Mouse (Mus musculus): Measurements from ENCODE around the gene Habp4.
A peak's percentile ranks its signal among the peaks of the same experiment; 100 is the strongest.

The Habp4 gene

DNA sequence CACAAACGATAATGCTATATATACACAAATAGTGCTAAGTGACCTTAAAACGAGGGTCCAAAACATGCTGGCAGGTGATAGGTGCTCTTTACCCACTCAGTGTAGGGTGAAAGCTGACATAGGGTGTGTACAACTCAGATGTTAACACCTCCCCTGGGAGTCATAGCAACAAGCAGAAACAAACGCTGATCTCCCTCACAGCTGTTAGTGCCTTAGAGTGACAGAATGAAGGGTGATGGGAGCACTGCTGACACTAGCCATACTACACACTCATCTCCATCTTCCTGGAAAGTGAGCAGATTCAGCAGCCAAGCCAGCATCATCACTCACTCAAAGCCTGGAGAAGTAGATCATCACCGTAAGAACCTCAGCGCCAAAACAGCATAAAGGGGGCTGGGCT, 11.5 kb upstream of the Habp4 start:
- Histone ChIP-seq H3K4me3 (replicated peaks; ENCODE audit: low read length) (peak overlapping the region; percentile 99), H3K36me3 (ENCODE audit: insufficient read depth, low read length) (peaks cover 27% of the 10 kb centered on the region), H3K27me3 (ENCODE audit: insufficient read depth, low read length) (no peaks in the 10 kb centered on the region), H3K9me3 (ENCODE audit: low read length) (no peaks in the 10 kb centered on the region), H3K4me1 (replicated peaks; ENCODE audit: low read depth, low read length) (peaks cover 66% of the 10 kb centered on the region)
- TF ChIP-seq CTCF (conservative IDR thresholded peaks at IDR 0.05; ENCODE audit: low read length) (no peak), NANOG (IDR thresholded peaks at IDR 0.05; ENCODE audit: borderline replicate concordance, low read length) (no peak), POU5F1 (IDR thresholded peaks at IDR 0.05; ENCODE audit: borderline replicate concordance, low read length) (no peak)

DNA sequence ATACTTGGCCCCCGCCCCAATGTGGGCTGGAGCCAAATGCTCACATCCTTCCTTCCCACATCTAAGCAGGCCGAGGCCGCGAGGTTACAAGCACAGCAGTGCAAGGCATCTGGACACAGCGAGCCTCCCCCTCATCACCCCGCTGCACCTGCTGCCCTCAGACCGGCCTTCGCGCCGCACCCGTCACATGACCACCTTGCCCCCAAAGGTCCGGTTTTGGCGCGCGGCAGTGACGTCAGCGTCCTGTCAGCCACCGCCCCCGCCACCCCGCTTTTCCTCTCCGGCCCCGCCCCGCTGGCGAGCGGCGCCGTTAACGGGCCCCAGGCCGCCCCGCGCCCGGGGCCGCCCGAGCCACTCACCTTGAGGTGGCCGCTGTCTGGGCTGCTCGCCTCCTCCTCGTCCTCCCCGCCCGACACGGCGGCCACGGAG, 9.4 kb upstream of the Habp4 start:
- H3K4me1 ChIP-seq (replicated peaks; ENCODE audit: low read depth, low read length): peaks cover 69% of the 10 kb centered on the region
- H3K9me3 ChIP-seq (ENCODE audit: low read length): no peaks in the 10 kb centered on the region
- no peaks in the 10 kb centered on the region for H3K27me3 ChIP-seq (ENCODE audit: insufficient read depth, low read length)
- peak overlapping the region; percentile 99 for H3K4me3 ChIP-seq (replicated peaks; ENCODE audit: low read length)
- peaks cover 17% of the 10 kb centered on the region for H3K36me3 ChIP-seq (ENCODE audit: insufficient read depth, low read length)
- TF ChIP-seq NANOG (IDR thresholded peaks at IDR 0.05; ENCODE audit: borderline replicate concordance, low read length): no peak
- TF ChIP-seq POU5F1 (IDR thresholded peaks at IDR 0.05; ENCODE audit: borderline replicate concordance, low read length): no peak
- no peak for TF ChIP-seq CTCF (conservative IDR thresholded peaks at IDR 0.05; ENCODE audit: low read length)

DNA sequence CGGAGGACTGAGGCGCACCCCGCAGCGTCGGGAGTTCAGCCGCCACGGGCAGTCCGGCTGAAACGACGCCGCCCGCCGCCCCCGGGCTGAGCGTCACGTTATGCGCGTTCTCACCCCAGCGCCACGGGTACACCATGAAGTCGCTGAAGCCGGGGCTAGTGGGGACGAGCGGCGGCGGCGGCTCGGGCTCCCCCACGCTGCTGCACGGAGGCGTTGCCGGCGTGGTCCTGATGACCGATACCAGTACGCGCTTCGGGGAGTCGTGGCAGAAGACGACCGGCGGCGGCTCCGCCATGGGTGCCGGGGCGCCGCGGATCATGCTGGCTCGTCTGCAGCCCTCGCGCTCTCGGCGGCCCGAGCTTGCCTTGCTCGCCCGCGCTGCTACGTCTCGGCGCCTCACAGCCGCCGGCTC, 8.9 kb upstream of the Habp4 start:
- H3K4me1 ChIP-seq (replicated peaks; ENCODE audit: low read depth, low read length): peaks cover 65% of the 10 kb centered on the region
- peaks cover 14% of the 10 kb centered on the region for H3K36me3 ChIP-seq (ENCODE audit: insufficient read depth, low read length)
- TF ChIP-seq POU5F1 (IDR thresholded peaks at IDR 0.05; ENCODE audit: borderline replicate concordance, low read length) (no peak), CTCF (conservative IDR thresholded peaks at IDR 0.05; ENCODE audit: low read length) (no peak), NANOG (IDR thresholded peaks at IDR 0.05; ENCODE audit: borderline replicate concordance, low read length) (no peak)
- no peaks in the 10 kb centered on the region for H3K27me3 ChIP-seq (ENCODE audit: insufficient read depth, low read length)
- H3K4me3 ChIP-seq (replicated peaks; ENCODE audit: low read length): peak overlapping the region; percentile 99
- H3K9me3 ChIP-seq (ENCODE audit: low read length): no peaks in the 10 kb centered on the region

DNA sequence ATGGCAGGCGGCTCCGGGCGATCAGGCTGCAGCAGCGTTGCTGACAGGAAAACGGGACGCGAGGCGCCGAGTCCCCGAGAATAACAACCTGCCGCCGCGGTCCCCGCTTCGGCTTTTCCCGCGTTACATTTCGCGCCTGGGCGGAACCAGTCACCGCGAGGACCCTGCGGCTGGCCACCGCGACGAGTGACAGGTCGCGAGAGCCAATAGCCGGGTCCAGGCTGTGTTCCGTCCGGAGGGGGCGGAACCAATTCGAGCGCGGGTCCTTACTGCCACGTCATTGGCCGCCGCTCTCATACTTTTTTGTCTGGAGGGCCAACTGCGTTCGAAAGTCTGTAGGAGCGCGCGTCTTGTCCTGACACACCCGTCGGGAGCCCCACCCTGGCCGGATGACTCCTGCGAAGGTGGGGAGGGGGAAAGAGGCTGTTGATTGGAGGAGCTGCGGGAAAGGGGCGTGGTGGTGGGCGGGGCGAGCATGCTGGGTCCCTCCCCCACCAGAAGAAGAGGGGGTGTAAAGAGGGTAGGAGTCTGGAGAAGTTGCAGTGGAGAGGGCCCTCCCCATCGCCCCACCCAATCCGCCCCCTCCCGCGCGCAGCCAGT, 8.4 kb upstream of the Habp4 start, which contains the start of gene Zfp367:
Gene Zfp367, minus strand, starts transcription at position 120 of the 600 bp plus-strand sequence.
- peak within 1 kb of the TSS; percentile 99 for H3K4me3 ChIP-seq (replicated peaks; ENCODE audit: low read length)
- H3K27me3 ChIP-seq (ENCODE audit: insufficient read depth, low read length): no peaks in the 10 kb centered on the region
- peaks cover 61% of the 10 kb centered on the region for H3K4me1 ChIP-seq (replicated peaks; ENCODE audit: low read depth, low read length)
- no peaks in the 10 kb centered on the region for H3K9me3 ChIP-seq (ENCODE audit: low read length)
- TF ChIP-seq NANOG (IDR thresholded peaks at IDR 0.05; ENCODE audit: borderline replicate concordance, low read length): no peak
- no peak for TF ChIP-seq CTCF (conservative IDR thresholded peaks at IDR 0.05; ENCODE audit: low read length)
- no peak for TF ChIP-seq POU5F1 (IDR thresholded peaks at IDR 0.05; ENCODE audit: borderline replicate concordance, low read length)
- peaks cover 14% of the 10 kb centered on the region for H3K36me3 ChIP-seq (ENCODE audit: insufficient read depth, low read length)

DNA sequence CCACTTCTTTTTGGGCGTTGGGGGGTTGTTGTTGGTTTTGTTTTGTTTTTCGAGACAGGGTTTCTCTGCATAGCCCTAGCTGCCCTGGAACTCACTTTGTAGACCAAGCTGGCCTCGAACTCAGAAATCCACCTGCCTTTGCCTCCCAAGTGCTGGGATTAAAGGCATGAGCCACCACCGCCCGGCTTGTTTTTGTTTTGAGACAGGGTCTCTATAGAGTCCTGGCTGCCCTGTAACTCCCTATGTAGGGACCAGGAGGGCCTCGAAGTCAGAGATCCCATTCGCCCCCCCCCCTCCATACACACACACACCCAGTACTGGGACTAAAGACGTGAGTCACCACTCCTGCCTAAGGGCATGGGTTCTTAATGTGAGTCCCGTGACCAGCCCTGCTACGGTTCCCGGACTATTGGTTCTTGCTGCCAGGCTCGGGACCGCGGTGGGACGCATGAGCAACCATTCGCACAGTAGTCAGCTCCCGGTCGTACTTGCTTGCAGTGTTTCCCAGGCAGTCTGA, 7.8 kb upstream of the Habp4 start:
- H3K36me3 ChIP-seq (ENCODE audit: insufficient read depth, low read length): peaks cover 14% of the 10 kb centered on the region
- no peaks in the 10 kb centered on the region for H3K9me3 ChIP-seq (ENCODE audit: low read length)
- H3K27me3 ChIP-seq (ENCODE audit: insufficient read depth, low read length): no peaks in the 10 kb centered on the region
- TF ChIP-seq CTCF (conservative IDR thresholded peaks at IDR 0.05; ENCODE audit: low read length) (no peak), NANOG (IDR thresholded peaks at IDR 0.05; ENCODE audit: borderline replicate concordance, low read length) (no peak), POU5F1 (IDR thresholded peaks at IDR 0.05; ENCODE audit: borderline replicate concordance, low read length) (no peak)
- peak overlapping the region; percentile 65 for H3K4me3 ChIP-seq (replicated peaks; ENCODE audit: low read length)
- peaks cover 55% of the 10 kb centered on the region for H3K4me1 ChIP-seq (replicated peaks; ENCODE audit: low read depth, low read length)

DNA sequence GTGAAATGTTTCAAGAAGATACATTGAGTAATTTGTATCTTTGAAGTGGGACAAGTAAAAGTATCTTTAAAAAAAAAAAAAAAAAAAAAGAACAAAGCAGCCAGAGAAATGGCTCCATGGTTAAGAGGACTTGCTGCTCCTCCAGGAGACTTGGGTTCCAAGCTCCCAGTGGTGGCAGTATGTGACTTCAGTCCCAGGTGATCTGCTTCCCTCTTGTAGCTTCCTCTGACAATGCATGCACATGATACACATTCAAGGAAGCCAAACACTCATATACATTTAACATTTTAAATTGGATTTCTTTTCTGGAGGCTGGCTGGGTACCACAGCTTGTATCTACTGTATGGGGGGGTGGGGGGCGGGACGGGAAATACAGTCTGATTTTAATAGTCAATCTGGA, 7.0 kb upstream of the Habp4 start:
- Histone ChIP-seq H3K27me3 (ENCODE audit: insufficient read depth, low read length) (no peaks in the 10 kb centered on the region), H3K36me3 (ENCODE audit: insufficient read depth, low read length) (peaks cover 14% of the 10 kb centered on the region), H3K9me3 (ENCODE audit: low read length) (no peaks in the 10 kb centered on the region), H3K4me1 (replicated peaks; ENCODE audit: low read depth, low read length) (peaks cover 47% of the 10 kb centered on the region), H3K4me3 (replicated peaks; ENCODE audit: low read length) (peak overlapping the region; percentile 65; the same call in 1 of the 2 replicates)
- no peak for TF ChIP-seq POU5F1 (IDR thresholded peaks at IDR 0.05; ENCODE audit: borderline replicate concordance, low read length)
- no peak for TF ChIP-seq NANOG (IDR thresholded peaks at IDR 0.05; ENCODE audit: borderline replicate concordance, low read length)
- no peak for TF ChIP-seq CTCF (conservative IDR thresholded peaks at IDR 0.05; ENCODE audit: low read length)

DNA sequence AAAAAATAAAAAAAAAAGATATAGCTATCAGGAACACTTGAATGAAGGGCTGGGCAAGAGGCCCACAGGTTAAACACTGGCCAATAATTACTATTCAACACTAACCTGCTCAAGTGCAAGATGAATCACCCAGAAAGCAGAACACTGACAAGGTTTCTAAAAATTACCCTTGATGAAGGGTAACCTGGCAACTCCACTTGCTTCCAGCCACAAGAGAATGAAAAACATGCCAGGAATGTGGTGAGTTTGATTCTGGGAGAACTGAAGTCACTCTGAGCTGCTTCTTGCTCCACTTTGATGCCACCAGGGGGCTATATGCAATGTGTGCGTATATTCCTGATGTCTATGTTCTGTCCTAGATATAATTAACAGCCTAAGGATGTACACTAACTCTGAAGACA, 6.5 kb upstream of the Habp4 start:
- Histone ChIP-seq H3K4me3 (replicated peaks; ENCODE audit: low read length) (no peak overlapping the region), H3K36me3 (ENCODE audit: insufficient read depth, low read length) (peaks cover 9% of the 10 kb centered on the region), H3K9me3 (ENCODE audit: low read length) (no peaks in the 10 kb centered on the region), H3K4me1 (replicated peaks; ENCODE audit: low read depth, low read length) (peaks cover 46% of the 10 kb centered on the region), H3K27me3 (ENCODE audit: insufficient read depth, low read length) (no peaks in the 10 kb centered on the region)
- TF ChIP-seq CTCF (conservative IDR thresholded peaks at IDR 0.05; ENCODE audit: low read length): peak; percentile 27
- TF ChIP-seq POU5F1 (IDR thresholded peaks at IDR 0.05; ENCODE audit: borderline replicate concordance, low read length): no peak

- Histone ChIP-seq H3K9me3 (ENCODE audit: low read length) (no peaks in the 10 kb centered on the region), H3K27me3 (ENCODE audit: insufficient read depth, low read length) (no peaks in the 10 kb centered on the region), H3K36me3 (ENCODE audit: insufficient read depth, low read length) (no peaks in the 10 kb centered on the region), H3K4me1 (replicated peaks; ENCODE audit: low read depth, low read length) (peaks cover 42% of the 10 kb centered on the region), H3K4me3 (replicated peaks; ENCODE audit: low read length) (no peak overlapping the region)
- peak; percentile 16; the same call in 1 of the 2 replicates for TF ChIP-seq NANOG (IDR thresholded peaks at IDR 0.05; ENCODE audit: borderline replicate concordance, low read length)
- TF ChIP-seq CTCF (conservative IDR thresholded peaks at IDR 0.05; ENCODE audit: low read length): no peak
- no peak for TF ChIP-seq POU5F1 (IDR thresholded peaks at IDR 0.05; ENCODE audit: borderline replicate concordance, low read length)
Measured at GRCm38 (mm10) chr13:64156966-64157365, 4.7 kb upstream of the Habp4 start.

Data from E14TG2a.4 (cell line).